Mouse (Mus musculus) thymus, adult 18-20 months (tissue): Measurements from ENCODE around the gene Spop.
"Not testable (repeated sequence)": the region's sequence is repeated elsewhere in the genome, so short reads cannot be mapped to it uniquely, and the experiment has no call there.

ENCODE experiments used
- DNase-seq, 2 experiments: peaks; one replicate each; pipeline ENCODE4 v3.0.0; 2022; ENCODE audit warnings: mixed read lengths in 2 of 2

Spop gene

GRCm38 (mm10) chr11:95391743-95392142 is 22.1 kb upstream of the Spop start:
- DNase-seq = no peak

DNA sequence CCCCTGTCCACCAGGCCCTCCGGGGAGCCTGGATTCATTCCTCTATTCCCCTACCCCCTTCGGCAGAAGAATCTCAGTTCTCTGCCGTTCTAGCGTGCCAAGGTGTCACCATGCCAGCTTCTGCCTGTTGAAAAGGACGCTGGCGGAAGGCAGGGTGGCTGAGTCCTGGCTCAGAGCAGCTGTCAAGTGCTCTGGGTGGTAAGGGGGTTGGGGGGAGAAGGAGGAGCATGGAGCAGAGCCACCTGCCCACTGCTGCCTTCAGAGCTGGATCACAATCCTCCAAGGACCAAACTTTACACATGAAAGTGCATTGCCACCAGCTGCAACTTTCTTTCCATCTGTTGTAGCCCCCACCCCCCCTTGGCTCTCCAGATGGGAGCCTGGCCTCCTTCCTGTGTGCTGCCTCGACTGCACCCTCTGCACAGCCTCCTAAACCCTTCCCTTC is 21.6 kb upstream of the Spop start:
- peak; percentile 48 to 56 for DNase-seq

- DNase-seq = peak in 1 of 2 experiments; percentile 45
Measured at GRCm38 (mm10) chr11:95392708-95393499, 21.0 kb upstream of the Spop start.

DNA sequence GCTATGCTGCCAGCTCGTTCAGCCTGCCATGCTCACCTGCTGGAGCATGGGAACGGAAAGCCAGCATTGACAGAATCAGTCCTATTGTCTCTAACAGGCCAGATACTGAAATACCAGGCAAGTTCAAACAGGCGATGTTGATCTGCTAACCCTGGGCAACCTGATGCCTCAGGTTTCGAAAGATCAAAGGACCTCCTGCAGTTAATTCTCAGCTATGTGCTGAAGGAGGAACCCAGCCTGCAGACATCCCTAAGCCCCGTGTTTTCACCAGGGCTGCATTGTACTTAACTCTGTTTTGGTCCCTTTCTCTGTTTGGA is 20.4 kb upstream of the Spop start:
- DNase-seq = no peak

DNA sequence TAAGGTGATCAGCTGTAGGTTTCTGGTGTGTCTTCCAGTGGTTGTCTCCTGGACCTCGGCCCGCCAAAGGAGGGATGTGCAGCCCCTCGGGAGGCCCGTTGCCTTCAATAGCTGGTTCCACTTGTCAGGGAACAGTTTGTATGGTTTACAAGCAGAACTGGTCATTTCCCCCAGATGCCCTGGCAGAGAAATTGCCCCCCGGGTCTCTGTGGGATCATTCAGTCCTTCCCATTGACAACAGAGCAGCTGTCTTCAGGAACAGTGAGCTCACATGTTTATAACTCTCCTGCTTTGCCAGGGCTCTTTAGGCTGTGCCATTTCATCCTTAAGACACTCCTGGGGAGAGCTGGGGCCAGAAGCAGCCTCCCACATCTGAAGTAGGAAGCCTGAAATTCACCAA is 19.8 kb upstream of the Spop start:
- DNase-seq = no peak

DNA sequence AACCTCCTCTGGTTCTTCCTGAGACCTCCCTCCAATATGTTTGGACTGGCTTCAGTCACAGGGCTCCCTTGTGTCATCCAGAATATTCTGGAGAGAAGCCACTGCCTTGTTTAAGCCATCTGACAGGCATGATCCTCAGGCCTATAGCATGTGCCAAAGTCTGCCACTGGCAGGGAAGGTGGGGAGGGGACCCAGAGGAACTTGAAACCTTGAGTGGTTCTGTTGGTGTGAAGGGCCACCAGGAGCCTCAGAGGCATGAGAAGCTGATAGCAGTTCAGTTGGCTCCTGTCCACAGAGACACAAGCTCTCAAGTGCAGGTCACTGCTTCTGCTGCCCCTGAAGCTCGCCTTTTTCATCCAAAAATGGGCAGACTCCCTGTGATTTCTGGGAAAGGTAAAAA is 17.3 kb upstream of the Spop start:
- DNase-seq = no peak

DNA sequence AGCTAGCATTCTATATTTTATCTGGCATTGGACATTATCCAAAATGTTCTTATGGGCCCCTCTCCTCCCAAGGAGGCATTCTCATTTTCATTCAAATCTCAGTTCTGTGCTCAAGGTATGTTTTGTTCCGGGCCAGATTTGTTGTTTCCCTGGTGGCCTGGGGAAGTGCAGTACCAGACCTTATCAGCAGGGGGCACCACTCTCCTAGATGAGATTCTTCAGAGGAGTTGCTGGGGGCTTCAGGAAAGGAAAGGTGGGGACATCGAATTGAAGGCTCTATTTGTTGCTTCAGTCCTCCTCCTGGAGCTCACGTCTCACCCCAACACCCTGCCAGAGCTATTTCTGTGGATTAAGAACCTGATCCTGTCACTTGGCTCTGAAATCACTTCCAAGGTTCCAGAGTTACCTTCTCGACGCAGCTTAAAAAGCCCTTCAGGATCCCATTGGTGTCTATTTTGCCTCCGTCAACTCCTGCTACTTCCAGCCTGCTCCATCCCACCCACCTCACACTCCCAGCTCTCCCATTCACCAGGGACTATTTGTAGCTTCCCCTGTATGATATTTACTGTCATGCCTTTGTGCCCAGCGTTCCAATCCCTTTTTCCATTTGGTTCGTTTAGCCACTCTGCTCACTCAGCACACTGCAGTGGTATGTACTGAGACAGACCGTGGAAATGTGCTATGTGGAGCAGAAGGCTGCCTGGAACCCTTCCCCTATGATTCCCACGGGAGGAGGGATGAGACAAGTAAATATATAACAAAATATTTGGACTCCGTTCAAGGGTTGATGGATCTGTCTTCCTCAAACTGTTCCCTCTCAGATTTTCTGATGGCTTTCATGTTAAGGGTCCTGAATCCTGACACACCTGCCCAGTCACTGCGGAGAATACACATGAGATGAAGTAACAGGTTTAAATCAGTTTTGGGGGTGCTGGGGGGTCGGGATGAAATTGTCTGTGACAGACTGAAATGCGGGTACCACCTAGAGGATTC is 15.7 kb upstream of the Spop start:
- no peak for DNase-seq

- DNase-seq = no peak
Measured at GRCm38 (mm10) chr11:95399520-95400020, 14.3 kb upstream of the Spop start.

GRCm38 (mm10) chr11:95401568-95401967 is 12.3 kb upstream of the Spop start:
- DNase-seq = no peak

GRCm38 (mm10) chr11:95402196-95402595 is 11.7 kb upstream of the Spop start:
- DNase-seq = no peak

DNA sequence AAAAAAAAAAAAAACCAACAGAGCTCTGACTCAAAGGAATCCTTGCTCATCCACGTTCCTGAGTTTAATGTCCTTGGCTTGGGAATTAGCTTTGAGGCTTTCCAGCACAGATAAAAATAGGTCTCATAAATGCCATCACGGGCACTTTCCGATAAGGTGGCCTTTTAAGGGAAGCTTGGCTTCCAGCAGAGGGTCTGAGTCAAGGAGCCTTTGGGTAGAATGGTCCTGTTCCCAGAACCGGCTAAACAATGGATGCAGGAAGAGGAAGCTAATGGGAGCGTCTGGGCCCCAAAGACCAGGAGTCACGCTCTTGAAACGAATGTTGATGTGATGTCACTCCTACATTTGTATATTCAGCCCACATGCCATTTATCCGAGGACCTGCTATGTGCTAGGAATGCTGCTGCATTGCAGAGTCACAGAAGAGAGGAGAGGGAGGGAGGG is 11.2 kb upstream of the Spop start:
- DNase-seq = no peak

- no peak for DNase-seq
Measured at GRCm38 (mm10) chr11:95403382-95404340, 10.2 kb upstream of the Spop start.

- no peak for DNase-seq
Measured at GRCm38 (mm10) chr11:95405771-95406170, 8.1 kb upstream of the Spop start.

DNA sequence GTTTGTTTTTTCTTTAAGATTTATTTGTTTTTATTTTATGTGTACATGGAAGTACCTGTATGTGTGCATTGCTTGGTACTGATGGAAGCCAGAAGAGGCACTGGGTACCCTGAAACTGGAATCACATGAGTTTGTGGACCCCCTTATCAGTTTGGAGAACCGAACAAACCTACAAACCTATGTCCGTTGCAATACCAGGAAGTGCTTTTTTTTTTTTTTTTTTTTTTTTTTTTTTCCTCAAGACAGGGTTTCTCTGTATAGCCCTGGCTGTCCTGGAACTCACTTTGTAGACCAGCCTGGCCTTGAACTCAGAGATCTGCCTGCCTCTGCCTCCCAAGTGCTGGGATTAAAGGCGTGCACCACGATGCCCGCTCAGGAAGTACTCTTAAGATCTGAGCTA is 7.5 kb upstream of the Spop start:
- not testable (repeated sequence) for DNase-seq

GRCm38 (mm10) chr11:95409450-95410112 is 4.3 kb upstream of the Spop start:
- no peak for DNase-seq

GRCm38 (mm10) chr11:95411453-95412013 is 2.3 kb upstream of the Spop start:
- no peak for DNase-seq

GRCm38 (mm10) chr11:95412615-95413014 is 1.3 kb upstream of the Spop start:
- no peak for DNase-seq

- peak; percentile 90 to 93 for DNase-seq
Measured at GRCm38 (mm10) chr11:95414536-95415161, 769 bp downstream of the Spop start.

DNA sequence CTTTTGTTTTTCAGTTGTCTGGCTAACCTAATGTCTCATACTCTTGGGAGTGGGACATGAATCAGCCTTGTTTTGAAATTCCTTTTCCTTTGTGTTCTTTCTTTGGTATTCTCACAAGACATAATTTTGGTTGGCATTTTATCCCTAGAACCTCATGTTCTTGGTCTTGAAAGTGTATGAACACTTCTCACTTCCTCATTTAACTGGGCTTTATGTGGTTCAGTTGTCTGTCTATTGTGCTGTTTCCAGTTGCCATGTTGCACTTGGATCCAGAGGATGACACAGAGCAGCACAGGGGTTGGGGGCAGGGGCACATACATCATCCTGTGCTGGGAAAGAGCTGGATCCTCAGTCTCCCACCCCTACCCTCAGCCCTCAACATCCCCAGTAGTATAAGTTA is 2.1 kb downstream of the Spop start:
- DNase-seq = no peak

GRCm38 (mm10) chr11:95417341-95417740 is 3.5 kb downstream of the Spop start:
- DNase-seq = no peak

DNA sequence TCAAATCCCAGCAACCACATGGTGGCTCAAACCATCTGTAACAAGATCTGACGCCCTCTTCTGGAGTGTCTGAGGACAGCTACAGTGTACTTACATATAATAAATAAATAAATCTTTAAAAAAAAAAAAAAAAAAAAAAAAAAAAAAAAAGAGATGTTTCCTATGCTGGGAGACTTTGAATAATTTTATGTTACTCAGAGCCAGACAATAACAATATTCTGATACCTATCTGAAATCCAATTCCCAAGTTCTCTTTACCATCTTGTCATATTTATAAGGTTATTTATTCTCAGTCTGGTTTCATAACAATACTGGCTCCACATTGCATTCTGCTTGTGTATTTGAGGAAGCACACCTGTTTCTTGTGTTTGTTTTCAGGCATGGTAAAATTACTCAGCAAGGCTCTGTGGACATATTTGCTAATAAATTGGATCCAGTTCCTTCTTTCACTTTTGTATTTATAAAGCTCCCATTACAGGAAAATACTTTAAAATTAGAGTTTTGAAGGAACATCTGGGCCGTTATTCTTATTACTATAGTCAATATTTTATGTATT is 7.1 kb downstream of the Spop start:
- no peak for DNase-seq
